Mouse (Mus musculus): ENCODE measurements at regions not wholly inside any gene's neighbourhood (a gene's known extent, or its start where the extent isn't known, plus 50 kb on each side); places are given as distances from the start of the nearest gene placed in this dataset.

- TF ChIP-seq CTCF (IDR thresholded peaks at IDR 0.05; ENCODE audit: extremely low read depth, insufficient read depth, low read length): no peak
- TF ChIP-seq POLR2A (IDR thresholded peaks at IDR 0.05; ENCODE audit: extremely low read depth, insufficient read depth, low read length): no peak
Observed at GRCm38 (mm10) chr7:129810565-129810964, 218.9 kb downstream of the Wdr11 start.

All from cortical plate, adult 2 months (tissue).